Mouse (Mus musculus): ENCODE measurements around the gene Pip4k2b. TPM values are rescaled to one million over a fixed set of nuclear protein-coding genes. Genes with fewer than 3 reads are reported as not detected.

The Pip4k2b gene
- total and polyA plus RNA-seq, 3 experiments = 23.3 to 44.0 (median 30.8) TPM

DNA sequence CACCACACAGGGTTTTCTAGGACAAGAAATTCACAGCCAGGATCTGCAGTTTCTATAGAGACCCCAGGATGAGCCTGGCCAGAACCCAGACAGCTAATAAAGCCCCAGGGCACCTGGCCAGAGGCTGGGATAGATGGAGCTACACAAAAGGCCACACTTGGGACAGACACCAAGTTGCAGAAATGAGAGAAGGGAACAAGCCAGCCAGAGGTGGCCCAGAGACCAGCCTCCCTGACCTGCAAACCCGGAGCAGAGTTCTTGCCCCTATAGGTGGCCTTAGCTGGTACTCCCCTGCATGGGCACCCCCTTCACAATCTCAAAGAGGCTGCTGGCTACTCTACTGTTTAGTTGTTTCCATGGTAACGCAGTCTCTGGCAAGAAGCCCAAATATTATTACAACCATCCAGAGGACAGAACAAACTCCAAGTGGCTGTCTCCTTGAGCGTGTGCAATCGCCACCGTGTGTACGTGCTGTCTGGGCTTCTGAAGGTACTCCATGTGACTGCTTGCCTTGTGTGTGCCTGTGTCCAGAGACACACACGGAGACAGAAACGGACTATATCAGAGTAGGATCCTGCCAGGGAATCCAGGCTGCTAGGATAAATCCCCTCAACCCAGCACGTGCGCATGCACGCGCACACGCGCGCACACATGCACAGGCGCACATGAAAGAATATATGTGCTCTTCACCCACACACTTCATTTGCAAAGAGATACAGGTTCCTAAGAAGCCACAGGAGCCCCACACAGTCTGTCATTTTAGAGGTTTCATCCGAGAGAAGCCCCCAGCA is 49.4 kb downstream of the Pip4k2b start:
- in situ Hi-C loops (cut with MboI; ENCODE audit: low pct_ligation_motif_present, low pct_unique_long_range_greater_than_20kb, low sequenced_read_pairs) = loop anchor here (5.0 kb wide), 1 partner anchor 63 kb away; no protein-coding TSS in a partner anchor
- dilution Hi-C loops (cut with MboI; ENCODE audit: extremely low pct_ligation_motif_present, extremely low pct_unique_long_range_greater_than_20kb, low sequenced_read_pairs) = no loop called here

DNA sequence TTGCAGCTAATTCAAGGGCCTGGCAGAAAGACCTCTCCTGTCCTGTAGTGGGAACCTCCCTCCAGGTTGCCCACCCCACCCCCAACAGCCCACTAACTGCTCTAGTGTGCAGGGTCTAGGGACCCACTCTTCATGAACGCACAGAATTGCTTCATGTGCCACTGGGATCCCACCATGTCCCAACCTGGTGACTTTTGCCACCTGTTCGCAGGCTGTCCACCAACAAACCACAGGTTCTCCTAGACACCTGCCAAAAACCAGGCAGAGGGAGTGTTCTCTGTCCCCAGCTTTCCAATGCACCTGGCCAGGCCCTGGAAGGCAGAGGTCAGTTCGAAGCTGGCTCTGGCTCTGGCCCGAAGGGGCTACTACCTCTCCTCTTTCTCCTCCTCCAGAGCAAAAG is 50.1 kb downstream of the Pip4k2b start:
- TF ChIP-seq RCOR1 (conservative IDR thresholded peaks at IDR 0.05; ENCODE audit: low read depth, low read length) (no peak), POLR2AphosphoS2 (IDR thresholded peaks at IDR 0.05; ENCODE audit: low read depth, low read length) (no peak), MAFK (IDR thresholded peaks at IDR 0.05; ENCODE audit: insufficient replicate concordance, low read length) (no peak), GABPA (IDR thresholded peaks at IDR 0.05; ENCODE audit: insufficient replicate concordance, low read depth, low read length) (no peak), SIN3A (IDR thresholded peaks at IDR 0.05; ENCODE audit: low read length) (no peak), POLR2A (IDR thresholded peaks at IDR 0.05; ENCODE audit: low read depth, low read length) (no peak), USF1 (IDR thresholded peaks at IDR 0.05; ENCODE audit: low read depth, low read length) (no peak), NRF1 (IDR thresholded peaks at IDR 0.05; ENCODE audit: low read depth, low read length) (no peak), RAD21 (IDR thresholded peaks at IDR 0.05; ENCODE audit: low read depth, low read length) (no peak), BHLHE40 (IDR thresholded peaks at IDR 0.05; ENCODE audit: low read depth, low read length) (no peak), MXI1 (IDR thresholded peaks at IDR 0.05; ENCODE audit: low read depth, low read length) (no peak), MAZ (IDR thresholded peaks at IDR 0.05; ENCODE audit: low read depth, low read length) (no peak), TBP (conservative IDR thresholded peaks at IDR 0.05; ENCODE audit: low read depth, low read length) (no peak)
- Histone ChIP-seq H3K4me1 (ENCODE audit: control insufficient read depth in 1 of 2, insufficient read depth in 2 of 2) (peaks cover 6 to 24% of the 10 kb centered on the region in 2 experiments; a peak in 3 of 4 replicates), H3K79me2 (replicated peaks; ENCODE audit: control insufficient read depth, extremely low read depth, insufficient read depth, poor library complexity, severe bottlenecking) (no peaks in the 10 kb centered on the region; the same call in 1 of the 2 replicates), H3K36me3 (replicated peaks in 1 of 2; ENCODE audit: control insufficient read depth in 1 of 2, insufficient read depth in 1 of 2, low read length in 1 of 2) (peaks cover 36 to 51% of the 10 kb centered on the region in 2 experiments), H3K9ac (ENCODE audit: insufficient read depth, low read depth) (no peak overlapping the region), H3K9me3 (replicated peaks; ENCODE audit: low read length) (no peaks in the 10 kb centered on the region), H3K4me2 (ENCODE audit: insufficient read depth, low read depth, poor library complexity, severe bottlenecking) (no peak overlapping the region), H3K4me3 (replicated peaks in 1 of 3; ENCODE audit: low read depth in 2 of 3, low read length in 2 of 3, poor library complexity in 1 of 3) (no peak overlapping the region), H3K27ac (ENCODE audit: insufficient read depth, low read depth) (no peak overlapping the region), H3K27me3 (replicated peaks) (no peaks in the 10 kb centered on the region)
- in situ Hi-C loops (cut with MboI; ENCODE audit: low pct_ligation_motif_present, low pct_unique_long_range_greater_than_20kb, low sequenced_read_pairs) (no loop called here), dilution Hi-C loops (cut with MboI; ENCODE audit: extremely low pct_ligation_motif_present, extremely low pct_unique_long_range_greater_than_20kb, low sequenced_read_pairs) (no loop called here)
- no peak for DNase-seq (ENCODE audit: extremely low read depth)

More for the DNA sequence above, 49.4 kb downstream of the Pip4k2b start:
- H3K36me3 ChIP-seq (replicated peaks in 1 of 2; ENCODE audit: control insufficient read depth in 1 of 2, insufficient read depth in 1 of 2, low read length in 1 of 2) = peaks cover 33 to 46% of the 10 kb centered on the region in 2 experiments
- H3K9ac ChIP-seq (ENCODE audit: insufficient read depth, low read depth) = no peak overlapping the region
- peaks cover under 1% of the 10 kb centered on the region for H3K27me3 ChIP-seq (replicated peaks)
- no peak for TF ChIP-seq RCOR1 (conservative IDR thresholded peaks at IDR 0.05; ENCODE audit: low read depth, low read length)
- no peak for TF ChIP-seq NELFE (IDR thresholded peaks at IDR 0.05; ENCODE audit: low read depth, low read length)
- no peak for TF ChIP-seq JUND (conservative IDR thresholded peaks at IDR 0.05; ENCODE audit: low read depth, low read length)
- H3K79me2 ChIP-seq (replicated peaks; ENCODE audit: control insufficient read depth, extremely low read depth, insufficient read depth, poor library complexity, severe bottlenecking) = no peaks in the 10 kb centered on the region; the same call in 1 of the 2 replicates
- no peak overlapping the region for H3K4me3 ChIP-seq (replicated peaks in 1 of 3; ENCODE audit: low read depth in 2 of 3, low read length in 2 of 3, poor library complexity in 1 of 3)
- no peak overlapping the region for H3K27ac ChIP-seq (ENCODE audit: insufficient read depth, low read depth)
- no peak for DNase-seq (ENCODE audit: extremely low read depth)
- H3K9me3 ChIP-seq (replicated peaks; ENCODE audit: low read length) = no peaks in the 10 kb centered on the region
- no peak overlapping the region for H3K4me2 ChIP-seq (ENCODE audit: insufficient read depth, low read depth, poor library complexity, severe bottlenecking)
- peaks cover 6 to 23% of the 10 kb centered on the region in 2 experiments; a peak in 3 of 4 replicates for H3K4me1 ChIP-seq (ENCODE audit: control insufficient read depth in 1 of 2, insufficient read depth in 2 of 2)
